Mouse (Mus musculus) neural tube, embryonic 11.5 days (tissue): Measurements from ENCODE around the gene Trem1. TPM values are rescaled to one million over a fixed set of nuclear protein-coding genes. Genes with fewer than 3 reads are reported as not detected.

ENCODE experiments used
- ATAC-seq: fragments of 200-750 bp; cut with Nextera tagmentation; 2 replicates; pipeline ENCODE4 v1.8.0; 2017; ENCODE audit warnings: moderate number of reproducible peaks, mild to moderate bottlenecking, moderate TSS enrichment, moderate library complexity; ENCODE audit not compliant: insufficient read depth, low FRiP score, low TSS enrichment
- DNase-seq: peaks from one replicate; pipeline ENCODE4 v3.0.0-alpha.2; 2015; ENCODE audit warnings: low spot score
- H3K27ac ChIP-seq: fragments of 300-500 bp; sonication (generic); 2 replicates; pipeline ENCODE4 v1.5.1; 2014; ENCODE audit warnings: low read depth, mild to moderate bottlenecking, low read length
- H3K27me3 ChIP-seq: fragments of 300-500 bp; sonication (generic); 2 replicates; pipeline ENCODE4 v1.6.1; 2014; ENCODE audit warnings: mild to moderate bottlenecking, low read length, mixed read lengths; ENCODE audit not compliant: control insufficient read depth, insufficient read depth
- H3K36me3 ChIP-seq: fragments of 300-500 bp; sonication (generic); 2 replicates; pipeline ENCODE4 v1.6.1; 2014; ENCODE audit warnings: mild to moderate bottlenecking, low read length, moderate library complexity, mixed read lengths; ENCODE audit not compliant: control insufficient read depth, insufficient read depth
- H3K4me1 ChIP-seq: fragments of 300-500 bp; sonication (generic); 2 replicates; pipeline ENCODE4 v1.6.1; 2014; ENCODE audit warnings: low read length, mixed read lengths; ENCODE audit not compliant: control insufficient read depth, insufficient read depth
- H3K4me2 ChIP-seq: fragments of 300-500 bp; sonication (generic); 2 replicates; pipeline ENCODE4 v1.6.1; 2014; ENCODE audit warnings: low read depth, mild to moderate bottlenecking, moderate library complexity
- H3K4me3 ChIP-seq: fragments of 300-500 bp; sonication (generic); 2 replicates; pipeline ENCODE4 v1.5.1; 2014; ENCODE audit warnings: low read depth, low read length
- H3K9ac ChIP-seq: fragments of 300-500 bp; sonication (generic); 2 replicates; pipeline ENCODE4 v1.6.1; 2014; ENCODE audit warnings: mild to moderate bottlenecking, low read length
- H3K9me3 ChIP-seq: fragments of 300-500 bp; sonication (generic); 2 replicates; pipeline ENCODE4 v1.6.1; 2016; ENCODE audit warnings: low read length; ENCODE audit not compliant: control insufficient read depth
- WGBS: fragments of 180-500 bp; shearing (Covaris S2); extraction: QIAGEN DNeasy Blood & Tissue Kit; methylation state at CpG from one replicate; pipeline ENCODE4 v1.1.7; 2014; 5-methylcytosine and 5-hydroxymethylcytosine counted together
- polyA plus RNA-seq: library from polyadenylated mRNA; unstranded; fragments of >200 nt; fragmentation: Nextera tagmentation; extraction: Ambion mirVana; gene quantifications from 2 replicates; pipeline ENCODE4 v1.2.1, GENCODE M21; 2014

Gene Trem1
- polyA plus RNA-seq, 1 experiment from 2014 or later = 0.07 TPM

- no peak overlapping the region for H3K4me3 ChIP-seq
- no peaks in the 10 kb centered on the region for H3K4me1 ChIP-seq
- ATAC-seq = no peak
- H3K36me3 ChIP-seq = no peaks in the 10 kb centered on the region
- WGBS = 86% methylated on average over 4 of the region's 4 CpGs
- H3K27me3 ChIP-seq = no peaks in the 10 kb centered on the region
- no peaks in the 10 kb centered on the region for H3K9me3 ChIP-seq
- no peak for DNase-seq
- no peak overlapping the region for H3K9ac ChIP-seq
- no peak overlapping the region for H3K27ac ChIP-seq
- no peak overlapping the region for H3K4me2 ChIP-seq
Measured at GRCm38 (mm10) chr17:48274098-48274497, 41.5 kb downstream of the Trem1 start.

- ATAC-seq = no peak
- H3K4me1 ChIP-seq = no peaks in the 10 kb centered on the region
- no peaks in the 10 kb centered on the region for H3K9me3 ChIP-seq
- H3K27me3 ChIP-seq = no peaks in the 10 kb centered on the region
- H3K27ac ChIP-seq = no peak overlapping the region
- H3K4me2 ChIP-seq = no peak overlapping the region
- peak; percentile 80 for DNase-seq
- H3K4me3 ChIP-seq = no peak overlapping the region
- 36% methylated on average over 6 of the region's 6 CpGs for WGBS
- H3K36me3 ChIP-seq = no peaks in the 10 kb centered on the region
- H3K9ac ChIP-seq = no peak overlapping the region
Measured at GRCm38 (mm10) chr17:48274885-48275284, 42.3 kb downstream of the Trem1 start.

- Histone ChIP-seq H3K4me1 (no peaks in the 10 kb centered on the region), H3K9ac (no peak overlapping the region), H3K36me3 (no peaks in the 10 kb centered on the region), H3K4me2 (no peak overlapping the region), H3K9me3 (no peaks in the 10 kb centered on the region), H3K27me3 (no peaks in the 10 kb centered on the region), H3K4me3 (no peak overlapping the region), H3K27ac (no peak overlapping the region)
- DNase-seq (no peak), ATAC-seq (no peak)
- WGBS = 66% methylated on average over 7 of the region's 7 CpGs
Measured at GRCm38 (mm10) chr17:48275736-48276135, 43.2 kb downstream of the Trem1 start.

GRCm38 (mm10) chr17:48278381-48278780 lies 45.8 kb downstream of the Trem1 start:
- no peak for DNase-seq
- no peak for ATAC-seq
- Histone ChIP-seq H3K27ac (no peak overlapping the region), H3K27me3 (no peaks in the 10 kb centered on the region), H3K9me3 (no peaks in the 10 kb centered on the region), H3K4me1 (no peaks in the 10 kb centered on the region), H3K36me3 (no peaks in the 10 kb centered on the region), H3K9ac (no peak overlapping the region), H3K4me3 (no peak overlapping the region), H3K4me2 (no peak overlapping the region)

GRCm38 (mm10) chr17:48279002-48279401 lies 46.4 kb downstream of the Trem1 start:
- DNase-seq (no peak), ATAC-seq (no peak)
- no peaks in the 10 kb centered on the region for H3K36me3 ChIP-seq
- no peak overlapping the region for H3K4me2 ChIP-seq
- no peaks in the 10 kb centered on the region for H3K27me3 ChIP-seq
- H3K4me1 ChIP-seq = no peaks in the 10 kb centered on the region
- no peaks in the 10 kb centered on the region for H3K9me3 ChIP-seq
- H3K9ac ChIP-seq = no peak overlapping the region
- H3K4me3 ChIP-seq = no peak overlapping the region
- no peak overlapping the region for H3K27ac ChIP-seq
- WGBS = 85% methylated on average over 4 of the region's 4 CpGs

GRCm38 (mm10) chr17:48280943-48281738 lies 48.6 kb downstream of the Trem1 start:
- Histone ChIP-seq H3K9me3 (no peaks in the 10 kb centered on the region), H3K36me3 (no peaks in the 10 kb centered on the region), H3K4me2 (peak overlapping the region; percentile 33), H3K4me1 (no peaks in the 10 kb centered on the region), H3K27ac (no peak overlapping the region), H3K27me3 (no peaks in the 10 kb centered on the region), H3K4me3 (no peak overlapping the region), H3K9ac (peak overlapping the region; percentile 20; the same call in 1 of the 2 replicates)
- ATAC-seq (no peak), DNase-seq (no peak)
- WGBS = 44% methylated on average over 18 of the region's 18 CpGs

GRCm38 (mm10) chr17:48281739-48282085 lies 49.1 kb downstream of the Trem1 start:
- H3K4me3 ChIP-seq = no peak overlapping the region
- peak overlapping the region; percentile 20; the same call in 1 of the 2 replicates for H3K9ac ChIP-seq
- no peaks in the 10 kb centered on the region for H3K36me3 ChIP-seq
- no peak for ATAC-seq
- H3K27ac ChIP-seq = no peak overlapping the region
- peak; percentile 57 for DNase-seq
- no peaks in the 10 kb centered on the region for H3K4me1 ChIP-seq
- H3K9me3 ChIP-seq = no peaks in the 10 kb centered on the region
- 13% methylated on average over 3 of the region's 3 CpGs for WGBS
- no peaks in the 10 kb centered on the region for H3K27me3 ChIP-seq
- H3K4me2 ChIP-seq = peak overlapping the region; percentile 33

- no peaks in the 10 kb centered on the region for H3K4me1 ChIP-seq
- DNase-seq = no peak
- WGBS = 38% methylated on average over 1 of the region's 1 CpGs
- no peaks in the 10 kb centered on the region for H3K9me3 ChIP-seq
- H3K9ac ChIP-seq = no peak overlapping the region
- no peaks in the 10 kb centered on the region for H3K36me3 ChIP-seq
- H3K4me2 ChIP-seq = no peak overlapping the region
- H3K4me3 ChIP-seq = no peak overlapping the region
- H3K27ac ChIP-seq = no peak overlapping the region
- ATAC-seq = no peak
- no peaks in the 10 kb centered on the region for H3K27me3 ChIP-seq
Measured at GRCm38 (mm10) chr17:48286765-48287164, 54.2 kb downstream of the Trem1 start.

GRCm38 (mm10) chr17:48287276-48287675 lies 54.7 kb downstream of the Trem1 start:
- H3K9me3 ChIP-seq = no peaks in the 10 kb centered on the region
- H3K36me3 ChIP-seq = no peaks in the 10 kb centered on the region
- no peak overlapping the region for H3K27ac ChIP-seq
- no peak overlapping the region for H3K9ac ChIP-seq
- H3K4me1 ChIP-seq = no peaks in the 10 kb centered on the region
- WGBS = 58% methylated on average over 2 of the region's 2 CpGs
- H3K4me3 ChIP-seq = no peak overlapping the region
- ATAC-seq (no peak), DNase-seq (no peak)
- H3K4me2 ChIP-seq = no peak overlapping the region
- H3K27me3 ChIP-seq = no peaks in the 10 kb centered on the region
